Mouse (Mus musculus): ENCODE results near the gene Pmf1. TPM values are rescaled to one million over a fixed set of nuclear protein-coding genes. Genes with fewer than 3 reads are reported as not detected.

Pmf1 gene
- polyA plus RNA-seq (2012), result 203 and 221 TPM in 2 replicates

DNA sequence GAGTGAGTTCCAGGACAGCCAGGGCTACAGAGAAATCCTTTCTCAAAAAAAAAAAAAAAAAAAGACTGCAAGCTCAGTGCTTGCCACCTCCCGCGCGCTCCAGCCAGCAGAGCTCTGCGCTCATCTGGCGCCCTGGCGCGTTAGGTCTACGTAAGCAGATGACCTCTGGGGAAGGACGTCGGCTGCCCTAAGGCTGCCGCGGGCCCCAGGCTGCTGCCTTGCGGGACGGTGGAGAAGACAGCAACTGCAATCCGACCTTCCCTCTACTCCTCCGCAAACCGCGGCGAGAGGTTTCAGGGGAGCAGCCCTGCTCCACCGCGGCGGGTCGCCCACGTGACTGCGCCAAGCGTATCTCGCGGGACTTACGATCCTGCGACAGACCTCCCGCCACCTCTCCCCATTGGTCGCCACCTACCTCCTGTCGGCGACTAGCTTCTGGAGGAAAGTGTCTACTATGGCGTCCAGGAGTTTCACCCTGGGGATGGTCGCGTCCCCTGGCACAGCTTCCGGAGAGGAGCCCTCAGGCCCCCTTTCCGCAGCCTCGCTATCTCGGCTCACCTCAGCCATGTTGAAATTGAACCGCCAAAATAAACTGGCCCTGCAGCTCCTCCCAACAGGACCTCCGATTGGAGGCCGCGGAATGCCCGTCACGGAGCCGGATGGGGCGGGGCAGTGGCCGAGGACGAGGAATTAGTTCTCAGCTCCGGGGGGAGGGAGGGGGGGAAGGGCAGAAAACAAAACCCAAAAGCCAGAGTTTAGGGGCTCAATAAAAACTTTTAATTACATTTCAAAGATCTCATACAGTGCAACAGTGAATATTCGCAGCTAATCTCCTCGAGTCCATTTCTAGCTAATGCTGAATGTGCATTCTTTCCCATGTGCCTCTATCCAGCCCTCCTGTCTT, at the start of gene Pmf1:
Gene Pmf1 (minus strand): TSS at position 591 of the 904 bp plus-strand sequence.

DNA sequence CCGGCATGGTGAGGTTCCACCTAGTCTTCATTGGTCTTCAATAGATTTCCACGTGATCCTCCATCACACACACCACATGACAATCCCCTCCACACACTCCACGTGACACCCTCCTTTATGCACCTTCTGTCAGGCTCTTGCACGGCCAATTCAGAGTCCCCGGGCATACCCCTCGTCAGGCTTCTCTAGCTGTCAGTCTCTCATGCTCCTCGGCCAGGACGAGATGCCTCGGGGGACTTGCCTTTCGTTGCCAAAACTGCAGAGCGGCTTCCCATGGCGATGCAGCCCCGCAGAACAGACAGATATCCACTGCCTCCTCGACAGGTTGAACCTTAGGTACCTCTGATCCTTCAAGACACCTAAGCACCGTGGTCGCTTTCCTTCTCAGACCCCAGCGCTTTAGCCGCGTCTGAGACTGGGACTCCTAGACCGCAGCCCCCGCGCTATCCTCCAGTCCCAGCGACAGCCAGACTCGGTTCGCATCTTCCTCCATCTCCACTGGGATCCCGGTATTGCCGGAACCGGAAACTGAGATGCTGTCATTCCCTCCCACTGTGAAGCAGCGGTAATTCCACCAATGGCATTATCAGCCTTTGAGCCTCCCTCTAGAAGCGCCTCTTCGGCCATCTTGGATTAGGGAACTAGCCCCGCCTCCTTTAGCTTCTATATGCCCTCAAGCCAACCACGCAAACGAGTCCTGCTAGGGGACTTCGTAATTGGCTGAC, 14.6 kb upstream of the Pmf1 start, which contains the start of gene Slc25a44:
Gene Slc25a44 (minus strand): TSS at position 535 of the 725 bp plus-strand sequence.

GRCm38 (mm10) chr3:88384364-88384763, 25.8 kb downstream of the Pmf1 start, which contains the start of gene Bglap:
Bglap (minus strand) TSS chr3:88384464.

GRCm38 (mm10) chr3:88378599-88378998, 31.5 kb downstream of the Pmf1 start, which contains the start of gene Bglap2:
Bglap2 (minus strand) TSS chr3:88378699.

GRCm38 (mm10) chr3:88372643-88373042, 37.5 kb downstream of the Pmf1 start, which contains the start of gene Bglap3:
Bglap3 (minus strand) TSS chr3:88372743.

GRCm38 (mm10) chr3:88364337-88364736, 45.8 kb downstream of the Pmf1 start, which contains the start of gene Paqr6:
Paqr6 (plus strand) TSS chr3:88364584.

Other genes with a start within 250 kb of the Pmf1 start
- 0.12 TPM in 1 of 2 replicates, not detected in the other for gene Rhbg, start 155.6 kb downstream of the Pmf1 start, polyA plus RNA-seq (2012)
- not detected in 2 replicates for gene Gm38392, start 123.1 kb downstream of the Pmf1 start, polyA plus RNA-seq (2012)
- gene Tsacc, start 113.3 kb downstream of the Pmf1 start, polyA plus RNA-seq (2012), result 0.44 and 1.7 TPM in 2 replicates
- 28.7 and 37.6 TPM in 2 replicates for gene Cct3, start 113.2 kb downstream of the Pmf1 start, polyA plus RNA-seq (2012)
- gene Glmp, start 85.3 kb downstream of the Pmf1 start, polyA plus RNA-seq (2012), result 75.1 and 97.9 TPM in 2 replicates
- 1.8 and 1.9 TPM in 2 replicates for gene Tmem79, start 74.2 kb downstream of the Pmf1 start, polyA plus RNA-seq (2012)
- 78.6 and 97.0 TPM in 2 replicates for gene Smg5, start 74.1 kb downstream of the Pmf1 start, polyA plus RNA-seq (2012)
- 0.06 TPM in 1 of 2 replicates, not detected in the other for gene Paqr6, start 45.7 kb downstream of the Pmf1 start, polyA plus RNA-seq (2012)
- not detected in 2 replicates for gene Bglap3, start 37.6 kb downstream of the Pmf1 start, polyA plus RNA-seq (2012)
- gene Bglap2, start 31.6 kb downstream of the Pmf1 start, polyA plus RNA-seq (2012), result not detected in 2 replicates
- not detected in 2 replicates for gene Bglap, start 25.9 kb downstream of the Pmf1 start, polyA plus RNA-seq (2012)
- 8.2 and 8.3 TPM in 2 replicates for gene Slc25a44, start 14.8 kb upstream of the Pmf1 start, polyA plus RNA-seq (2012)
- gene Sema4a, start 50.9 kb upstream of the Pmf1 start, polyA plus RNA-seq (2012), result 60.3 and 109 TPM in 2 replicates
- gene Lmna, start 99.6 kb upstream of the Pmf1 start, polyA plus RNA-seq (2012), result 80.9 and 128 TPM in 2 replicates
- gene Mex3a, start 122.1 kb upstream of the Pmf1 start, polyA plus RNA-seq (2012), result 8.8 and 16.2 TPM in 2 replicates
- 0.24 and 0.69 TPM in 2 replicates for gene Rab25, start 138.0 kb upstream of the Pmf1 start, polyA plus RNA-seq (2012)
- 121 and 149 TPM in 2 replicates for gene Lamtor2, start 142.7 kb upstream of the Pmf1 start, polyA plus RNA-seq (2012)
- gene Ubqln4, start 143.4 kb upstream of the Pmf1 start, polyA plus RNA-seq (2012), result 74.0 and 78.9 TPM in 2 replicates
- gene Ssr2, start 165.5 kb upstream of the Pmf1 start, polyA plus RNA-seq (2012), result 298 and 364 TPM in 2 replicates
- 425 and 439 TPM in 2 replicates for gene Arhgef2, start 195.6 kb upstream of the Pmf1 start, polyA plus RNA-seq (2012)
- not detected in 2 replicates for gene Rxfp4, start 242.8 kb upstream of the Pmf1 start, polyA plus RNA-seq (2012)

Measured in megakaryocyte-erythroid progenitor cell, adult 5 weeks (primary cell).